Mouse (Mus musculus): ENCODE data around the gene Psmb1.

DNA sequence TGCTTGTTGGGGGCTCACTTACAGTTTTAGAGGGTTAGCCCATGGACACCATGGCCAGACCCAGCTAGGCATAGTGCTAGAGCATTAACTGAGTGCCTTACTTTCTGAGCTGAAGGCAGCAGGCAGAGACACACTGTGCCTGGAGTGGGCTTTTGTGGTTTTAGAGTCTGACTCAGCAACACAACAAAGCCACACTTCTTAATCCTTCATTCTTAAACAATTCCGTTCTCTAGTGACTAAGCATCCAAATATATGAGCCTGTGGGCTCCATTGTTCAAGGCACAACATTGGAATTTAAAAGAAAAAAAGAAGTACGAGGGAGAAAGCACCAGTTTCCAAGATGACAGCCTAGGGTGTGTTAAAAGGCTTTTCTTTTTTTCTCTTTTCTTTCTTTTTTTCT lies 11.1 kb upstream of the Psmb1 start:
- TF ChIP-seq CTCF (conservative IDR thresholded peaks at IDR 0.05; ENCODE audit: low read length) (no peak), NANOG (IDR thresholded peaks at IDR 0.05; ENCODE audit: borderline replicate concordance, low read length) (no peak)

Measured in E14TG2a.4 (cell line).